Mouse (Mus musculus): Measurements from ENCODE around the gene Vax1.

The Vax1 gene

GRCm38 (mm10) chr19:59169143-59169935 lies 517 bp downstream of the Vax1 start:
- DNase-seq (ENCODE audit: low spot score), result peak; percentile 63

GRCm38 (mm10) chr19:59168386-59168905 lies 1.4 kb downstream of the Vax1 start:
- DNase-seq (ENCODE audit: low spot score), result peak; percentile 39

- DNase-seq (ENCODE audit: low spot score), result no peak
Observed at GRCm38 (mm10) chr19:59167871-59168270, 2.0 kb downstream of the Vax1 start.

GRCm38 (mm10) chr19:59166879-59167278 lies 3.0 kb downstream of the Vax1 start:
- peak; percentile 78 for DNase-seq (ENCODE audit: low spot score)

GRCm38 (mm10) chr19:59166311-59166761 lies 3.5 kb downstream of the Vax1 start:
- peak; percentile 56 for DNase-seq (ENCODE audit: low spot score)

GRCm38 (mm10) chr19:59165577-59165976 lies 4.3 kb downstream of the Vax1 start:
- DNase-seq (ENCODE audit: low spot score), result no peak

GRCm38 (mm10) chr19:59164896-59165560 lies 4.8 kb downstream of the Vax1 start:
- DNase-seq (ENCODE audit: low spot score), result peak; percentile 60

GRCm38 (mm10) chr19:59164111-59164510 lies 5.7 kb downstream of the Vax1 start:
- peak; percentile 23 for DNase-seq (ENCODE audit: low spot score)

- no peak for DNase-seq (ENCODE audit: low spot score)
Observed at GRCm38 (mm10) chr19:59156702-59157101, 13.2 kb downstream of the Vax1 start.

GRCm38 (mm10) chr19:59154171-59154570 lies 15.7 kb downstream of the Vax1 start:
- no peak for DNase-seq (ENCODE audit: low spot score)

GRCm38 (mm10) chr19:59145492-59146140 lies 24.2 kb downstream of the Vax1 start:
- no peak for DNase-seq (ENCODE audit: low spot score)

GRCm38 (mm10) chr19:59145064-59145463 lies 24.8 kb downstream of the Vax1 start:
- DNase-seq (ENCODE audit: low spot score), result no peak

- no peak for DNase-seq (ENCODE audit: low spot score)
Observed at GRCm38 (mm10) chr19:59142206-59142605, 27.6 kb downstream of the Vax1 start.

GRCm38 (mm10) chr19:59135387-59135786 lies 34.5 kb downstream of the Vax1 start:
- no peak for DNase-seq (ENCODE audit: low spot score)

- no peak for DNase-seq (ENCODE audit: low spot score)
Observed at GRCm38 (mm10) chr19:59134916-59135315, 34.9 kb downstream of the Vax1 start.

GRCm38 (mm10) chr19:59133202-59133601 lies 36.7 kb downstream of the Vax1 start:
- peak; percentile 72 for DNase-seq (ENCODE audit: low spot score)

GRCm38 (mm10) chr19:59129671-59130070 lies 40.2 kb downstream of the Vax1 start:
- no peak for DNase-seq (ENCODE audit: low spot score)

- no peak for DNase-seq (ENCODE audit: low spot score)
Observed at GRCm38 (mm10) chr19:59128531-59129204, 41.2 kb downstream of the Vax1 start.

GRCm38 (mm10) chr19:59127424-59127823 lies 42.4 kb downstream of the Vax1 start:
- no peak for DNase-seq (ENCODE audit: low spot score)

Measured in embryo, embryonic 10.5 days (tissue).